Mouse (Mus musculus) E14TG2a.4 (cell line): ENCODE measurements around the gene Ltbp3.

Source experiments
- CTCF ChIP-seq: conservative IDR thresholded peaks from 2 replicates; pipeline ENCODE4 v1.5.1; 2014; ENCODE audit warnings: low read length
- NANOG ChIP-seq: IDR thresholded peaks from 2 replicates; pipeline ENCODE4 v1.6.1; 2014; ENCODE audit warnings: borderline replicate concordance, low read length, mixed read lengths

GRCm38 (mm10) chr19:5734325-5734724 lies 6.4 kb upstream of the Ltbp3 start:
- TF ChIP-seq CTCF (no peak), NANOG (no peak)
